Mouse (Mus musculus): ENCODE results near the gene Uhrf2. TPM values are rescaled to one million over a fixed set of nuclear protein-coding genes. Genes with fewer than 3 reads are reported as not detected.
A peak's percentile ranks its signal among the peaks of the same experiment; 100 is the strongest.

Uhrf2 gene
- total RNA-seq, 2 experiments from 2014 or later: 15.5 to 16.1 TPM

DNA sequence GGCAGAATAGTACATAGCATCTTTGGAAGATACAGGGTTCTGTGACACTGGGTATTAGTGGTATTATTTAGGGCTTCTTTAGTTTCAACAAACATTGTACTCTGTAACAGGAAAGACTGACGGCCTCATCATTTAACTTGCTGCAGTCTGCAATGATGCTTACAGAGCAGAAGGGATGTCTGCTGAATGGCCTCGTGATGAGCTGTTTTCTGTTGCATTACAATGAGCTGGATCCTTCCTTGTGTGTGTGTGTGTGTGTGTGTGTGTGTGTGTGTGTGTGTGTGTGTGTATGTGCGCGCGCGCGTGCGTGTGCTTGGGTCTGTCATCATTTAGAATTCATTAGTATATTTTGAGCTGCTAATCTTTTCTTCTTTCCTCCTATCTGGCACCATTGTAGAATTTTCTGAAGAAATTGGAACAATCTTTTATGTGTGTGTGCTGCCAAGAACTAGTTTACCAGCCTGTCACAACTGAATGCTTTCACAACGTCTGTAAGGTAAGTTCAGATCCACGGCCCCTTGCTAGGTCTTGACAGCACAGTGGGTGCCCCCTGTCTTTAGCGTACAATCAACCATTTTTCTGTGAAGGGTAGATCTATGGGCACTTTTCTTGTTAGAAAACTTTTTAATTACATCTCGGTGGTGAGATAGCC lies 61.5 kb downstream of the Uhrf2 start:
- TF ChIP-seq CTCF (IDR thresholded peaks at IDR 0.05): no peak
- intact Hi-C loops (cut with DNase I): no loop called here
- no peak overlapping the region for H3K27ac ChIP-seq
- no peak overlapping the region for H3K4me3 ChIP-seq
- DNase-seq: no peak

DNA sequence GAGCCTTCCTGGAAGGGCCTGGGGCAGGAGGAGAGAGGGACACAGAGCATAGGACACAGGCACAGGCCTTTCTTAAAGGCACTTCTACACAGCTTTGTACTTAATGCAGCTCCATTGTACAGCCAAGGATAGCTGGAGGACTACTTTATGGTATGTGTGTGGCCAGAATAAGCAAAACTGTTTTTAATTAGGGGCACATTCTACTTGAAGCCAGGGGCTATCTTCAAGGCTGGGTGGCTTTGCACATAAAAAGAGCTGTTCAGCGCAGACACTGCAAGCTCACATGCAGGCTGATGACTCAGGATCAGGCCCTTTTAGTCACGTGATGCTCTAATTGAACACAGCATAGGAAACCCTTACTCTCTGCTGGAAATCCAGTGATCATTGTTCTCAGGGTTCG lies 65.9 kb downstream of the Uhrf2 start:
- no peak overlapping the region for H3K27ac ChIP-seq
- DNase-seq: no peak
- intact Hi-C loops (cut with DNase I): no loop called here
- no peak for TF ChIP-seq CTCF (IDR thresholded peaks at IDR 0.05)
- no peak overlapping the region for H3K4me3 ChIP-seq

DNA sequence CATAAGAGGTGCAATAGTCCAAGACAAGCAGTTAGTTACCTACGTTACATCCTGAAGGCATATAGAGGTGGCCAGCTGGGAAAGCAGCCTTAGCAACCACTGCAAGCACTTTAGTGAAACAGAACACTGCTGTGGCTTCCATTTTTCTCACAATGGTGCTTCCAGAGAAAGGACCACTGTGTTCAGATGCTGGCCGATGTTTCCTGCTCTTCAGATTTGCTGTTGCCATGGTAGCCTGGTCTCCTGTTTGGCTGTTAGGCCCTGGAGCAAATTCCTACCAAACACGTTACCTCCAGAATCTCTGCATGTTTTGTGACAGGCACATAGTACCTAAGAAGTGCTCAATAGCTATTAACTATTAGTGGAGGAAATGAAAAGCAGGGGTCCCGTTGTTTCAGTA lies 66.7 kb downstream of the Uhrf2 start:
- no peak overlapping the region for H3K27ac ChIP-seq
- no peak overlapping the region for H3K4me3 ChIP-seq
- no peak for DNase-seq
- intact Hi-C loops (cut with DNase I): no loop called here
- TF ChIP-seq CTCF (IDR thresholded peaks at IDR 0.05): no peak

DNA sequence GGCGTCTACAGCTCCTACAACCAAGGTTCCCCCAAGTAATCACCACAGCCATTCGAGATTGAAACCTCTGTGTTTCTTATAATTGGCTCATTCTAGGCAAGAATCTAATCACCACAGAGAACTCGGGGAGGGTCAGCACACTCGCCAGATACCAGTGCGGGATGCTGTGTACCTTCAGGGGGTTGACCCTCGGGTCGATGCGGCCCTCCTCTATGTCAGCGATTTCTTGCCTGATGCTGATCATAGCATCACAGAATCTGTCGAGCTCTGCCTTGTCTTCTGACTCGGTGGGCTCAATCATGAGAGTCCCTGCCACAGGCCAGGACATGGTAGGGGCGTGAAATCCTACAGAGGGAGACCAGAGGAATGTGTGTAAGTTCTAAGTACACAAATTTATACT lies 70.3 kb downstream of the Uhrf2 start:
- no peak overlapping the region for H3K4me3 ChIP-seq
- intact Hi-C loops (cut with DNase I): no loop called here
- DNase-seq: no peak
- TF ChIP-seq CTCF (IDR thresholded peaks at IDR 0.05): no peak
- H3K27ac ChIP-seq: no peak overlapping the region

GRCm38 (mm10) chr19:30102620-30103019 lies 72.3 kb downstream of the Uhrf2 start:
- Histone ChIP-seq H3K27ac (no peak overlapping the region), H3K4me3 (no peak overlapping the region)
- TF ChIP-seq CTCF (IDR thresholded peaks at IDR 0.05): no peak
- intact Hi-C loops (cut with DNase I): no loop called here
- DNase-seq: peak; percentile 39

GRCm38 (mm10) chr19:30105045-30105842 lies 74.9 kb downstream of the Uhrf2 start:
- H3K4me3 ChIP-seq: no peak overlapping the region
- TF ChIP-seq CTCF (IDR thresholded peaks at IDR 0.05): no peak
- intact Hi-C loops (cut with DNase I): no loop called here
- no peak overlapping the region for H3K27ac ChIP-seq
- DNase-seq: no peak

DNA sequence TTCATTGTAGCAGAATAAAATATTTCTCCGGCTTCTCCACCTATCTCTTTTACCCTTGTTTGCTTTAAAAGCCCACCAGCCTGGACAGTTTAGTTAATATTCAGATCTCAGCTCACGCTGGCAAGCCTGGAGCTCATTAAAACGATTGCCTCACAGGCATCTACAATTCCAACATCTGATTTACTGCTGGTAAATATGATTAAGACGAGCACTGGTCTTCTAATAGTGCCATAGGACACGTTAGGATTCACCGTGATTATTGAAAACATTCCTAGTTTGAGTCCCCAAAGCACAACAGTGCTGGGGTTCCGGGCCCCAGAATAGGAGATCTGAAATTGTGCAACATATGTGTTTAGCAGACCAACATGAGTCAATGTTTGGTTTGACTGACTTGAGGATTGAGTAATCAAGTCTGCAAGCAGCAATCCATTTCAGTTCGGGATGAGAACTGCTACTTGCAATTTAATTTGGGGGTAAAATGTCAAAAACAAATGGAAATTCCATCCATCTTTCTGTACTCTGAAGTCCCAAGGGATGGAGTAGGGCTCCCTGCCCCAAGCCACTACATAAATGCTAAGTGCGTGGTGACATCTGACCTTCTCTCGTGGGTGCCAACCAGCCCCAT lies 77.0 kb downstream of the Uhrf2 start:
- Histone ChIP-seq H3K27ac (no peak overlapping the region), H3K4me3 (no peak overlapping the region)
- intact Hi-C loops (cut with DNase I): no loop called here
- no peak for TF ChIP-seq CTCF (IDR thresholded peaks at IDR 0.05)
- DNase-seq: no peak

DNA sequence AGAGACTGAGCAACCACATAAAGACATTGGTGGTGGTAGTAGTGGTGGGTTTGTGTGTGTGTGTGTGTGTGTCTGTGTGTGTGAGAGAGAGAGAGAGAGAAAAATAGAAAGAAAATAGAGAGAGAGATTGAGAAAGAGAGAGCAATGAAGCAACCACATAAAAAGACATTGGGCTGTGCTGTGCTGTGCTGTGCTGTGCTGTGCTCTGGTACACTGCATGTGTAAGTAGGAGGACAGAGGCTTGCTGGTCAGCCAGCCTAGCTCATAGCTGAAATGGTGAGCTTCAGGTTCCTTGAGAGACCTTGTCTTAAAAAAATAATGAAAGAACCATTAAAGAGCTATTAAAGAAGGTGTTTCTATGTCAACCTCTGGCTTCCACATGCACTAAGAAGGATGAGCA lies 78.3 kb downstream of the Uhrf2 start:
- intact Hi-C loops (cut with DNase I): no loop called here
- DNase-seq: no peak

GRCm38 (mm10) chr19:30109122-30109521 lies 78.8 kb downstream of the Uhrf2 start:
- TF ChIP-seq CTCF (IDR thresholded peaks at IDR 0.05): no peak
- no peak overlapping the region for H3K27ac ChIP-seq
- intact Hi-C loops (cut with DNase I): no loop called here
- no peak overlapping the region for H3K4me3 ChIP-seq
- no peak for DNase-seq

More for the DNA sequence above, 78.3 kb downstream of the Uhrf2 start:
- TF ChIP-seq CTCF (IDR thresholded peaks at IDR 0.05): no peak
- Histone ChIP-seq H3K27ac (no peak overlapping the region), H3K4me3 (no peak overlapping the region)

DNA sequence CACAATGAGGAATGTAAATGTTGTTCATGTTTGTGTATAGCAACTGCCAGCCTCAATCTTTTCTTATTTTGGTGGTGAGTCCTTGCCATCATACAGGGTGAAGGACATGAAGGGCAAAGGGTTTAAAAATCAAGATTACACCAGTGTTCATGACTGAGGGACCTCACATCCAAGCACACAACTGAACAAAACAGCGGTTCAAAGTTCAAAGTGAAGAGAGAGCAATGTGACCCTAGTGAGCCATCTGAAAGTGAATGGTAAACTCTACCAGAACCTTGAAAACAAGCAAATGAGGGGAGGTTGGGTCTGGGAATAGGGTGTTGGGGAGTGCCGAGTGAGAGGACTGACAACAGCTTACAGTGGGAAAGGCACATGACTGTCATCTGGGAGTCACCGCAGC lies 81.1 kb downstream of the Uhrf2 start:
- no peak for TF ChIP-seq CTCF (IDR thresholded peaks at IDR 0.05)
- Histone ChIP-seq H3K27ac (no peak overlapping the region), H3K4me3 (no peak overlapping the region)
- no peak for DNase-seq
- intact Hi-C loops (cut with DNase I): no loop called here

- Histone ChIP-seq H3K4me3 (no peak overlapping the region), H3K27ac (no peak overlapping the region)
- intact Hi-C loops (cut with DNase I): no loop called here
- TF ChIP-seq CTCF (IDR thresholded peaks at IDR 0.05): no peak
- no peak for DNase-seq
Measured at GRCm38 (mm10) chr19:30112961-30113688, 82.8 kb downstream of the Uhrf2 start.

- TF ChIP-seq CTCF (IDR thresholded peaks at IDR 0.05): no peak
Measured at GRCm38 (mm10) chr19:30114919-30115441, 84.7 kb downstream of the Uhrf2 start.

More at GRCm38 (mm10) chr19:30114919-30115441, 84.7 kb downstream of the Uhrf2 start:
- peak overlapping the region; percentile 42; the same call in 1 of the 2 replicates for H3K4me3 ChIP-seq
- intact Hi-C loops (cut with DNase I): no loop called here
- H3K27ac ChIP-seq: no peak overlapping the region
- no peak for DNase-seq
